Mouse (Mus musculus) bone marrow macrophage, adult 2 months (primary cell): ENCODE data around the gene Tmem151b.

Source experiments
- CTCF ChIP-seq: IDR thresholded peaks from 2 replicates; pipeline ENCODE4 v1.5.1; 2012; ENCODE audit warnings: low read depth, mild to moderate bottlenecking, low read length, moderate library complexity
- POLR2A ChIP-seq: IDR thresholded peaks from 2 replicates; pipeline ENCODE4 v1.6.1; 2012; ENCODE audit warnings: mild to moderate bottlenecking, low read depth, low read length, borderline replicate concordance

- TF ChIP-seq CTCF: no peak
- no peak for TF ChIP-seq POLR2A
Measured at GRCm38 (mm10) chr17:45532896-45533295, 16.6 kb downstream of the Tmem151b start.
